Mouse (Mus musculus) forebrain, embryonic 16.5 days (tissue): ENCODE data around the gene Rps19. TPM values are rescaled to one million over a fixed set of nuclear protein-coding genes. Genes with fewer than 3 reads are reported as not detected.

Experiments used
- ATAC-seq: fragments of 200-750 bp; cut with Nextera tagmentation; 2 replicates; pipeline ENCODE4 v1.8.0; 2017; ENCODE audit warnings: mild to moderate bottlenecking, moderate library complexity
- H3K27ac ChIP-seq: fragments of 300-500 bp; sonication (generic); 2 replicates; pipeline ENCODE4 v1.5.1; 2014; ENCODE audit warnings: low read length, control low read depth
- H3K27me3 ChIP-seq: fragments of 300-500 bp; sonication (generic); replicated peaks from 2 replicates; pipeline ENCODE4 v1.6.1; 2014; ENCODE audit warnings: low read length; ENCODE audit not compliant: control insufficient read depth, insufficient read depth
- H3K36me3 ChIP-seq: fragments of 300-500 bp; sonication (generic); 2 replicates; pipeline ENCODE4 v1.6.1; 2014; ENCODE audit not compliant: control insufficient read depth, insufficient read depth
- H3K4me1 ChIP-seq: fragments of 300-500 bp; sonication (generic); replicated peaks from 2 replicates; pipeline ENCODE4 v1.6.1; 2014; ENCODE audit warnings: low read length; ENCODE audit not compliant: control insufficient read depth, insufficient read depth
- H3K4me2 ChIP-seq: fragments of 300-500 bp; sonication (generic); 2 replicates; pipeline ENCODE4 v1.6.1; 2014; ENCODE audit warnings: mild to moderate bottlenecking, low read length, control low read depth
- H3K4me3 ChIP-seq: fragments of 300-500 bp; sonication (generic); replicated peaks from 2 replicates; pipeline ENCODE4 v1.5.1; 2014; ENCODE audit warnings: mild to moderate bottlenecking, low read length, control low read depth
- H3K9ac ChIP-seq: fragments of 300-500 bp; sonication (generic); replicated peaks from 2 replicates; pipeline ENCODE4 v1.6.1; 2014; ENCODE audit warnings: low read depth, low read length, control low read depth
- H3K9me3 ChIP-seq: fragments of 300-500 bp; sonication (generic); 2 replicates; pipeline ENCODE4 v1.6.1; 2016; ENCODE audit warnings: low read length; ENCODE audit not compliant: control insufficient read depth
- WGBS: fragments of 180-500 bp; shearing (Covaris S2); extraction: QIAGEN DNeasy Blood & Tissue Kit; methylation state at CpG from one replicate; pipeline ENCODE4 v1.1.7; 2014; 5-methylcytosine and 5-hydroxymethylcytosine counted together
- polyA plus RNA-seq: library from polyadenylated mRNA; unstranded; fragments of >200 nt; fragmentation: Nextera tagmentation; extraction: Ambion mirVana; gene quantifications from 2 replicates; pipeline ENCODE4 v1.2.1, GENCODE M21; 2015

The Rps19 gene
- polyA plus RNA-seq, 1 experiment from 2014 or later: 1,290 TPM

DNA sequence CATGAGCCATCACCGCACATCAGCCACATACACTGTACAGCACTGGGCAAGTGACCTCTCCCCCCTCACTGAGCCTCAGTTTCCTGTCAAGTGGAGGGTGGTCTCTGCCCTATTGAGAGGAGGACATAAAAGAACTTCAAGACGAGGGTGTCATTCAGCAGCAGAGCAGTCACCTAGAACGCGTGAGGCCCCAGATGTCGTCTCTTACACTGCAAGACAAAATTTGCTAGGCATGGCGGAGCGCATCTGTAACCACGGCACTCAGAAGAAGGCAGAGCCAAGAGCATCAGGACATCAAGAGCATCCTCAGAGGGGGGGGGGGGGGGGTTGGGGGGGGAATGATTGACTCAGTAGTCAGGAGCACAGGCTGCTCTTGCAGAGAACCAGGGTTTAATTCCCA is 12.1 kb downstream of the Rps19 start:
- Histone ChIP-seq H3K27ac (no peak overlapping the region), H3K4me2 (no peak overlapping the region), H3K9me3 (no peaks in the 10 kb centered on the region), H3K9ac (no peak overlapping the region), H3K36me3 (no peaks in the 10 kb centered on the region), H3K4me3 (no peak overlapping the region), H3K27me3 (no peaks in the 10 kb centered on the region), H3K4me1 (no peaks in the 10 kb centered on the region)
- ATAC-seq: no peak
- 75% methylated on average over 8 of the region's 8 CpGs for WGBS

DNA sequence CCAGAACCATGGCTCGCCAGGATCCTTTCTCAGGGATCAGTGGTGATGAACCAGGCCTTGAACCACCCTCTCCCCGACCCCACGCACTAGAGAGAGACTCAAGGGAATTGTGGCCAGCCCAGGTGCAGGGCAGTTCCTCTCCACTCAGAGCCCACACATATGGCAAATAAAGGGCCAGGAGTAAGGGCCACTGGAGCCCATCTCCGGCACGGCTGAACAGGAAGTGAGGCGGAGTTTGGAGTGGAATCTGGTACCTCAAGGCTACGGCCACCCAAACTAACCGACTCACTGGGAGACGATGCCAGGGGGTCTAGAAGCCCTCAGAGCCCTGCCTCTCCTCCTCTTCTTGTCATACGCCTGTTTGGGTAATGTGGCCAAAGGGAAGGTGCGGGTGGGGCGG is 13.1 kb downstream of the Rps19 start, which contains the start of gene Cd79a:
Gene Cd79a, plus strand, starts transcription at position 158 of the 400 bp plus-strand sequence.
- Histone ChIP-seq H3K4me1 (no peaks in the 10 kb centered on the region), H3K4me2 (no peak within 1 kb of the TSS), H3K4me3 (no peak within 1 kb of the TSS), H3K9me3 (no peaks in the 10 kb centered on the region), H3K9ac (no peak within 1 kb of the TSS), H3K36me3 (no peaks in the 10 kb centered on the region), H3K27ac (no peak within 1 kb of the TSS), H3K27me3 (no peaks in the 10 kb centered on the region)
- 83% methylated on average over 12 of the region's 12 CpGs for WGBS
- ATAC-seq: no peak

DNA sequence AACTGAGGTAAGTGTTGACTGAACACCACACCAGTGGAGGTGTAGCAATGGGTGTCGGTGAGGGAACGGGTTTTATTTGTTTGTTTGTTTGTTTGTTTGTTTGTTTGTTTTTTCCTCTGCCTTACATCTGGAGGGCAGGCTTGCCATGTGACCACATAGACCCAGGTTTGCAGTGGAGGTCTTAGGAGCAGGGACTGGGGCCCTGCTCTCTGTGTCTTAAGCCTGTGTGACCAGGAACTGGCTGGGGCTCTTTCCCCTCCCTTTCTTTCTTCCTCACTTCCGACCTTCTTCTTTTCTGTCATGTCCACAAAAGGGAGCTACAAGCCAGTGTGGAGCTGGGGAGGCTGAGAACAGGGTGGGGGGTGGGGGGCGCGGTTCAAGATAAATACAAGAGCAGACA is 13.8 kb downstream of the Rps19 start:
- H3K36me3 ChIP-seq: no peaks in the 10 kb centered on the region
- no peak overlapping the region for H3K4me2 ChIP-seq
- WGBS: 83% methylated on average over 5 of the region's 5 CpGs
- H3K4me1 ChIP-seq: 0 out of 2 replicates have a peak, but pooled peaks cover 1% of the 10 kb centered on the region
- ATAC-seq: no peak
- no peak overlapping the region for H3K4me3 ChIP-seq
- no peak overlapping the region for H3K27ac ChIP-seq
- H3K9ac ChIP-seq: no peak overlapping the region
- no peaks in the 10 kb centered on the region for H3K27me3 ChIP-seq
- H3K9me3 ChIP-seq: no peaks in the 10 kb centered on the region

DNA sequence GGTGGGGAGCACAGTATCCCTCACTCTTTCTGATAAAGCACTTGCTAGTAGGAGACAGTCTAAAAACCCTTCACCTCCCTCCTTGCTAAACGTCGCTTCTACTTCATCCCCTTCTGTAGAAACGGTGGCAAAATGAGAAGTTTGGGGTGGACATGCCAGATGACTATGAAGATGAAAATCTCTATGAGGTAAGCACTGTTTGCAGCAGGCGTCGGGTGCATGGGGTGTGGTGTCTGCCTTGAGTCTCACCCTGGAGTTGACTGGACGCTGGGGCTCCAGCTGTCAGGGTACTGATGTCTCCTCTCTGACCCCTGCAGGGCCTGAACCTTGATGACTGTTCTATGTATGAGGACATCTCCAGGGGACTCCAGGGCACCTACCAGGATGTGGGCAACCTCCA is 16.9 kb downstream of the Rps19 start:
- Histone ChIP-seq H3K9me3 (no peaks in the 10 kb centered on the region), H3K4me2 (no peak overlapping the region), H3K36me3 (no peaks in the 10 kb centered on the region), H3K9ac (no peak overlapping the region), H3K27me3 (no peaks in the 10 kb centered on the region), H3K4me1 (peaks cover 27% of the 10 kb centered on the region), H3K27ac (no peak overlapping the region), H3K4me3 (no peak overlapping the region)
- WGBS: 79% methylated on average over 6 of the region's 6 CpGs
- no peak for ATAC-seq

DNA sequence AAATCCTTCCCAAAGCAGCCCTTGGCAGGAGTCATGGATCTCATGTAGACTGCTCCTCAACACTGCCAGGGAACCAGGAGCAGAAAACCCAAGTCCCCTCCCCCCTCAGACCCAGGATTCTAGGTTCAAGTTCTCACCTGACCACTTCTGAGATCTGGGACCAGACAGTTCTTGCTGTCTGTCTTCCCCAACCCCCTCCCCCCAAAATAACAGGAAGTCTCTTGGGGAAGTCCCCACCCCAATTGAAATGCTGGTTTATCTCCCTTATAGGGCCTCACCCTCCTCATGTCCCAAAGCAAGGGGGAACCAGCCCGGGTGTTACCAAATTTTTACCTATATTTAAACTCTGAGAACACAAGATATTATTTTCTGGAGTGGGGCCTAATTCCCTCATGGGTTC is 17.7 kb downstream of the Rps19 start:
- no peak for ATAC-seq
- no peaks in the 10 kb centered on the region for H3K9me3 ChIP-seq
- WGBS: 77% methylated on average over 1 of the region's 1 CpGs
- H3K27me3 ChIP-seq: no peaks in the 10 kb centered on the region
- no peak overlapping the region for H3K4me3 ChIP-seq
- no peak overlapping the region for H3K4me2 ChIP-seq
- no peak overlapping the region; the same call in 1 of the 2 replicates for H3K27ac ChIP-seq
- no peaks in the 10 kb centered on the region for H3K36me3 ChIP-seq
- peaks cover 32% of the 10 kb centered on the region for H3K4me1 ChIP-seq
- no peak overlapping the region for H3K9ac ChIP-seq

DNA sequence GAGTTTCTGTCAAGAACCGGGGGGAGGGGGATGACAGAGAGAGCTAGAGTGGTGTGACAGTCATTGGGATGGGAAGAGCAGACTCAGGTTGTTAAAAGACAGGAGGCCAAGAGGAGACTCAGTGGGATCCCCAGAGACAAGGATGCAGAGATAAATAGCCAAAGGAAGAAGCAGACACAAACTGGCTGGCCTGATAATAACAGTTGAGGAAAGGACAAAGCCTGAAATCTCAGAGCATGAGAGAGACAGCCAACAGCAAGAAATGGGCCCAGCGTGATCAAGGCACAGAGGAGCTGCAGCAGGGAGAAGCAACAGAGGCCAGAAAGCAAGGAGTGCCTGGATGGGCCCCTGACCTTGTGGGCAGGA is 18.1 kb downstream of the Rps19 start:
- H3K9ac ChIP-seq: peak overlapping the region; percentile 85
- no peaks in the 10 kb centered on the region for H3K9me3 ChIP-seq
- no peak for ATAC-seq
- H3K27ac ChIP-seq: peak overlapping the region; percentile 31; the same call in 1 of the 2 replicates
- 53% methylated on average over 2 of the region's 2 CpGs for WGBS
- peaks cover 32% of the 10 kb centered on the region for H3K4me1 ChIP-seq
- no peaks in the 10 kb centered on the region for H3K27me3 ChIP-seq
- peak overlapping the region; percentile 68 for H3K4me3 ChIP-seq
- peak overlapping the region; percentile 63 for H3K4me2 ChIP-seq
- no peaks in the 10 kb centered on the region for H3K36me3 ChIP-seq

DNA sequence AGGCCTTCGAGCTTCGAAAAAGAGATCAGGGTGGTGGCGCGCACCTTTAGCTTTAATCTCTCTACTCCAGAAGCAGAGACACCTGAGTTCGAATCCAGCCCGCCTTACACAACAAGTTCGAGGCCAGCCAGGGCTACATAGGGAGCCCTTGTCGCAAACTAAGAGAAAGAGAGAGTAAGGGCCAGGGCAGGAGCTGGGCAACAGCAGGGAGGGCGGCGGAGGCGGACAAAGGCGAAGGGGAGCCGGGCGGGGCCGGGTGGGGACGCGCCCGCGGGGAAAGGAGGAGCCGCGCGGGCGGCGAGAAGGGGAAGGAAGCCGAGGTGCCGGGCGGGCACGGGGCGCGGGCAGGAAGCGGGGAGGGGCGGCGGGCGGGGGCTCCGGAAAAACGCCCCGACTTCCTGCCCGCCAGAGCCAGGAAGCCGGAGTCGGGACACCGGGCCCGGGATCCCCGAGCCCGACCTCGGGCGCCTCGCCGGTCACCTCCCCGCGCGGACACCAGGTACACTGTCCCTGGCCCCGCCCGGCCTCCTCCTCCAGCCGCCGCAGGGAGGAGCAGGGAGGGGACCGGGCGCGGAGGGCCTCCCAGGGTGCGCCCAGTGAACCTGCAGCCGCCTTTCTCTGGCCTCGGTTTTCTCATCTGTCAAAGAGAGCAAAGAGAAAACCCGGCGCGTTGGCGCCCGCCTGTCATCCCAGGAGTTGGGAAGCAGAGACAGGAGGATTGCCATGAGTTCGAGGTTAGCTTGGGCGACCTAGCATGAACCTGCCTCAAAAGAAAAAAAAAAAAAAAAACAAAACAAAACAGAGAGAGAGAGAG is 18.7 kb downstream of the Rps19 start, which contains the start of gene Arhgef1:
Gene Arhgef1, plus strand, starts transcription at position 283 of the 814 bp plus-strand sequence.
- no peaks in the 10 kb centered on the region for H3K27me3 ChIP-seq
- no peaks in the 10 kb centered on the region for H3K9me3 ChIP-seq
- peaks cover 32% of the 10 kb centered on the region for H3K4me1 ChIP-seq
- H3K4me2 ChIP-seq: peak within 1 kb of the TSS; percentile 63
- no peak for ATAC-seq
- peak within 1 kb of the TSS; percentile 53 for H3K27ac ChIP-seq
- 9% methylated on average over 39 of the region's 68 CpGs for WGBS
- peak within 1 kb of the TSS; percentile 68 for H3K4me3 ChIP-seq
- peak within 1 kb of the TSS; percentile 85 for H3K9ac ChIP-seq
- no peaks in the 10 kb centered on the region for H3K36me3 ChIP-seq

DNA sequence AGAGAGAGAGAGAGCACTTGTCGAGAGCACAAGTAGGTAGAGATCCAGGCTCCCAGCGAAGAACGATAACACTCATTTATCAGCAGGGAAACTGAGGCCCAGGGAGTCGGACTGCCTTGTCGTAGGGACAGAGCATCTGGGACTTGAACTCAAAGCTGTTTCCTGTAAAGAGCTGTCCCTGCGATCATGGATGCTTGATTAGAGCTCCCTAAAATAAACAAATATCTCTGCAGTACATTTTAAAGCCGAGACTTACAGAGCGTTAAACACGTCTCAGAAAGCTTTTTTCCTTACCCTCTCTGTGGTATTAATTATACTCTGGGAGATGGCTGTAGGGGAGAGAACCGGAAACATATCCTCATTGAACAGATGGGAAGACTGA is 19.3 kb downstream of the Rps19 start:
- H3K9me3 ChIP-seq: no peaks in the 10 kb centered on the region
- no peak for ATAC-seq
- no peak overlapping the region; the same call in 1 of the 2 replicates for H3K27ac ChIP-seq
- H3K4me3 ChIP-seq: peak overlapping the region; percentile 68
- peak overlapping the region; percentile 37; the same call in 1 of the 2 replicates for H3K9ac ChIP-seq
- H3K36me3 ChIP-seq: 0 out of 2 replicates have a peak, but pooled peaks cover 2% of the 10 kb centered on the region
- H3K4me2 ChIP-seq: peak overlapping the region; percentile 63
- 37% methylated on average over 10 of the region's 10 CpGs for WGBS
- peaks cover 32% of the 10 kb centered on the region for H3K4me1 ChIP-seq
- H3K27me3 ChIP-seq: no peaks in the 10 kb centered on the region

DNA sequence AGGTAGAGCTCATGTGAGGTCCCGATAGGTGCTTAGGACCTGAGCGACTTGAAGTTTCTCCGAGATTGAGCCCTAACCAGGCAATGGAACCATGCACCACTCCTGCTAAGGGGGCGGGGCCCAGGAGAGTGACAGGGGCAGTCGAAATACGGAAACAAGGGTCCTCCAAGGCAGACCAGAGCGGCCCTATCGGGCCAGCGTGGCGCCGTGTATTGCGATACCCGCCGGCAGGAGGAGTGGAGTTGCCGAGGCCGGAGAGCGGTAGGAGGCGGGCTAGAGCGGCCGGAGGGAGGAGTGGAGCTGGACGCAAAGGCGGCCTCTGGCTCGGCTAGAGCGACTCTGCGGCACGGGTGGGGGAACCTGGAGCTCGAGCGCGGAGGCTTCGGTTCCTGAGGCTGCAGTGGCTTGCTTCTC is 19.9 kb downstream of the Rps19 start:
- Histone ChIP-seq H3K9ac (peak overlapping the region; percentile 57), H3K4me2 (peak overlapping the region; percentile 63), H3K36me3 (peaks cover 2% of the 10 kb centered on the region; the same call in 1 of the 2 replicates), H3K27ac (peak overlapping the region; percentile 53), H3K4me3 (peak overlapping the region; percentile 68), H3K9me3 (no peaks in the 10 kb centered on the region), H3K27me3 (no peaks in the 10 kb centered on the region), H3K4me1 (peaks cover 32% of the 10 kb centered on the region)
- under 1% methylated on average over 30 of the region's 30 CpGs for WGBS
- ATAC-seq: peak; percentile 99
